Mouse (Mus musculus): ENCODE measurements at regions not wholly inside any gene's neighbourhood (a gene's known extent, or its start where the extent isn't known, plus 50 kb on each side); places are given as distances from the start of the nearest gene placed in this dataset.
"Not testable (repeated sequence)": the region's sequence is repeated elsewhere in the genome, so short reads cannot be mapped to it uniquely, and the experiment has no call there.

GRCm38 (mm10) chr16:51169294-51169693 lies 578.3 kb upstream of the Ccdc54 start:
- DNase-seq: no peak

DNA sequence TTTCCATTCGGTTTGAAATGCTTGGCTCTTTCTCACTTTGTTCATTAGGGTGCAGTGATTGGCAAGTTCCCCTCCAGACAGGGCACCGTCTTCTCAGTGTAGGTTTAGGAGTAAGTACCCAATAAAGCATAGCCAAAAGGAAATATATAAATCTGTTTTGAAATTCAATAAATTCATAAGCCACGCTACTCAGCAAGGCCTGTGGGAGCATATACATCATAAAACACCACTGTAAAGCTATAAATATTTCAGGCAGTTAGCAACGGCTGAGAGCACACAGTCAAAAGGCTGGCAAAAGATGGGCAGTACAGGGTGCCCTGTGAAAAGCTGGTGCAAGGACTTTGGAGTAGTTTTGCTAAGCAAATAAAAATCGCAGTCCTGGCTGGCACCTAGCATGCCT lies 569.8 kb upstream of the Ccdc54 start:
- DNase-seq: no peak

DNA sequence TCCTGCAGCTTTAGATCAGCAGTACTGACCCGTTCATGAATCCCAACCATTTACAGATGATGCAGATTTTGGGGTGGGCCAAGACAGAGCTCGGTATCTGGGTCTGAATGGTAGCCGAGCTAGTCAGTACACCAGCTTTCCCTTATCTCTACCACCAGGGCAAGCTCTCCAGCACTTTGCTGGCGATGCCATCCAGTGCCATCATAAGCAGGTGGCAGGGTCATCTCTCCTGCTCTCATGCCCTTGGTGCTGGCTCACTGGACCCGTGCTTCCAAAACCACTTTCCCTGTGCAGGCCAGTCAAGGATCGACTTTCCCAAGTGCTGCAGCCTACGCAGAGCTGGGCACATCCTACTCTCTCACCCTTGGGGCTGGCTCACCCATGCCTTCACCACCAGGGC lies 547.6 kb upstream of the Ccdc54 start:
- no peak for DNase-seq

DNA sequence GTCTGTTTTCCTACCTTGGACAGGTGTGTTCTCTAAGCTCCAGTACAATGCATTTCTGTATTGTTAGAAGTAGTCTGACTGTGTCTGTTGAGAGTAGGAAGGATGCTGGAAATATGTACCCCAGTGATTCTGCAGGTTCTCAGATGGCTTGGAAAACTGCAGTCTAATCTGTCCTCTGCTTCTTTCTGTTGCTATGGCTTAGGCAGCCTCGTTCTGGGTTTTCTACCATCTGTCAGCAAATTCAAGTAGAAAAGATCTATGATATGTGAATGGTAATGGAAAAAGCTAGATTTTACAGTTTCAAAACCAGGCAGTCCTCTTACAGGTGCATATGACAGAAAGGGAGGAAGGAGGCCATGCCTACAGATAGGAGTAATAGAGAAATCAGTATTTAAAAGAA lies 528.9 kb upstream of the Ccdc54 start:
- no peak for DNase-seq

GRCm38 (mm10) chr16:51118365-51118764 lies 527.4 kb upstream of the Ccdc54 start:
- no peak for DNase-seq

DNA sequence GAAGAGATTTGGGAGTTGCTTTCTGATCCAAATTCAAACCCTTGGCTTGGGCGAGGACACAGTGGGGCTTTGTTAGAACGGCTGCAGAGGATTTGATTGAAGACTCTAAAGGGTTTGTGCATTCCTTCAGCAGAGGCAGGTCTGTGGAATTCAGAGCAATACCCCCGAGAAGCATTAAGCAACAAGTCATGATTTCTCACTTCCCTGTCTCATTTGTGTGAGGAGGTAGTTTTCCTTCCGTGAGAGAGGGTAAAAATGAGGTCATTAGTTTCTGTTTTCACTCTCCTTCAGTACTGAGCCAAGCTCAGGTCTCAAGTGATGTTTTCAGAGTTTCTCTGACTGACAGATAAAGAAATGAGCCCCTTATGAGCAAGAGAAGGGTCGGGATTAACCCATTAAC lies 526.9 kb upstream of the Ccdc54 start:
- DNase-seq: no peak

DNA sequence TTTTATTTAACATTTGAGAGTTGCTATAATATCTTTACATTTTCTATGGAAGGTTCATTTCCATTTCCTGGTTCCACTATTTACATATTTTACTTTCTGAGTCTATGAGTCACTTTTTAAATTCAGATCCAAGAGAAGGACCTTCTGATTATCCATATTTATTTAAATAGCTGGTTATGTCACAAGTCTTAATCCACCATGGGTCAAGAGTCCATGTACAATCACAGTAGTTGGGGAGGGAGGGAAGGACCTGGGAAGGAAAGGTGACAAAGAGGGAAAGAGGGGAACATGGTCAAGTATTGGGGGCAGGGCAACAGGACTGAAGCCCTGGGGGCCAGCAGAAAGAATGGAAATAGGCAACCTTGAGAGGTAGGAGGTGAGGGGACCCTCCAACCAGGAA lies 518.9 kb upstream of the Ccdc54 start:
- DNase-seq: no peak

DNA sequence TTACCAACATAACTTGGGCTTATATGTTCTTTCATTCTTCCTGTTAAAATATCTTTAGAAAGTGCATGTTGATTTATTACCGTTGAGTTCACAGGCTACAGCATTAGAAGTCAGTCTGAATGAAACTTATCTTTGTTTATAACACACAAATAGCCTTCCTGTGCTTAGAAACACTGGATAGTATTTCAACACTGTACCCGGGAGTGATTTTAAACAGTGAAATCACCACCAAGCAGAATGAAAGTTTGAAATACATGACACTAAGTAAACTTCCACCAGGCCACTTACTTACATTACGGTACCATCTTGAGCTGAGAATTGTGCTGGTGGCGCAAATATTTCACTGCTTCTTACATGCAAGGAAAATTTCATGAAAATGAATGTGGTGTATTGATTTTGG lies 516.5 kb upstream of the Ccdc54 start:
- DNase-seq: no peak

DNA sequence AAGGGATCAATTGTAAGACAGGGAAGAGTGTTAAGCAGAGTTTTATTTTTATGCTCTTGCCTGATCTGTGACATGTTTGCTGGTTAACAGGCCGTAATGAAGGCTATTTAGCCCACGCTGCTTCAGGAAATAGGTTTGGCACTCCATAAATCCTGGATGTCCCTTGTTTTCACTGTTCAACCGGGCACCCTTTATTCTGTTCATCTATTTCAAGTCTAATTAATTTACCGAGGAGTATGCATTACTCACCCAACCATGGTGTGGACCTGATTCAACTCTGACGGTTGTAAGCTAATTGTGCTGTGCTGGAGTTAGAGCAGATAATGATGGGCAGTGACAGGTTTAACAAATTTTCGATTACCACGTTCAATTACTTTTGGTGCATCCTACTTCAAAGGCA lies 495.6 kb upstream of the Ccdc54 start:
- DNase-seq: no peak

DNA sequence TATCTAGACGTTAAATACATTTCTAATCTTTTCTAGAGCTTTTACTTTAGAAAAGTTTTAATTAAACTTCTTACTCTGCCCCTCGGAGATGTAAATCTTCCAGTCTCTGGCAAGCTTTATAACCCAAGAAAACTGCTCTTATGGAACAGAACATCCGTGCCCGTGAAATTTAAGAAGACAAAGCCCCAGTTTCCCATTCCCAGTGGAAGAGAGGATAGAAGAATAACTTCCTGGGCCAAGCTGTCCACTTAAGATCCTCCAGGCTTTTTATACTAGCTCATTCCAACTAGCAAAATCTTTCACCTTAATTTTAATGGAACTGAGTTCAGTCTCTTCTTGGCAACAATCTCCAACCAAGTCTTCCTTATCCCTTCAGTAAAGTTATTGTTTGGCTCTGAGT lies 489.2 kb upstream of the Ccdc54 start:
- DNase-seq: no peak

GRCm38 (mm10) chr16:51048650-51049049 lies 457.7 kb upstream of the Ccdc54 start:
- no peak for DNase-seq

DNA sequence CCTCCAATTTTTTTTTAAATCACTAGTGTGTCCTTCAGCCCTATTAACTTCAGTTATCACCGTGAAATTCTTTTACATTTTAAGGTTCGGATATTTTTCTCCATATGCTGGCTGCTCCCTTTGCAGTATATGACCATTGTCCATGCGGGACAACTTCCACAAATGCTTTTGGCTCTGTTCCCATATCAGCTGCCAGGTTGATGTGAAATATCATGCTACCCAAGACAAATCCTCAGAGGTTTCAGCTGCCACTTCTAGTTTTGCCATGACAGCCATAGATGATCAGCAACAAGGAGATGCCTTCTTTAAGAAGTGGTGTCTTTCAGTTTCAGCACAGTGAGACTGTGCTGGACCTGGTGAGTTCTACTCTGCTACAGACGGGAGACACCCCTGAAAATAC lies 457.2 kb upstream of the Ccdc54 start:
- DNase-seq: no peak

GRCm38 (mm10) chr16:51041311-51041710 lies 450.4 kb upstream of the Ccdc54 start:
- DNase-seq: no peak

GRCm38 (mm10) chr16:51002876-51003275 lies 411.9 kb upstream of the Ccdc54 start:
- no peak for DNase-seq

- DNase-seq: no peak
Measured at GRCm38 (mm10) chr16:50964395-50964794, 373.4 kb upstream of the Ccdc54 start.

GRCm38 (mm10) chr16:50944091-50944490 lies 353.1 kb upstream of the Ccdc54 start:
- no peak for DNase-seq

GRCm38 (mm10) chr16:50943581-50943980 lies 352.6 kb upstream of the Ccdc54 start:
- not testable (repeated sequence) for DNase-seq

DNA sequence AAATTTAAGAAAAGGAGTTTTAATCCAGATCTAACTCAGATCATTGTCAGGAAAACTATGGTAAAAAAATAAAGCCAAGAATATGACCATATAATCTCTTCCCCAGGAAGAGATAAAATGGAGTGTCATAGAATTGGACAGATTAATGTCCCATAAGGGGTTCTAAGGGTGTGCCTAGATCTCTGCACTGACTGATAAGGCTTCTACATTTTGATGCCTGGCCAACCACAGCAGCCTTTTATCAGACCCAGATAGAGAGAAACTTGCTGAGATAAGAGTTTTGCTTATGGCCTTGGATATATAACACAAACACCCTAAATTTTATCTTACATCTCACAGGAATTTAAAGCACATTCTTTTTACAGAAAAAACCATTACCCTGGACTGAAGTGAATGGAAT lies 351.3 kb upstream of the Ccdc54 start:
- no peak for DNase-seq

GRCm38 (mm10) chr16:50939316-50939715 lies 348.4 kb upstream of the Ccdc54 start:
- DNase-seq: no peak

GRCm38 (mm10) chr16:50907732-50908131 lies 316.8 kb upstream of the Ccdc54 start:
- DNase-seq: no peak

DNA sequence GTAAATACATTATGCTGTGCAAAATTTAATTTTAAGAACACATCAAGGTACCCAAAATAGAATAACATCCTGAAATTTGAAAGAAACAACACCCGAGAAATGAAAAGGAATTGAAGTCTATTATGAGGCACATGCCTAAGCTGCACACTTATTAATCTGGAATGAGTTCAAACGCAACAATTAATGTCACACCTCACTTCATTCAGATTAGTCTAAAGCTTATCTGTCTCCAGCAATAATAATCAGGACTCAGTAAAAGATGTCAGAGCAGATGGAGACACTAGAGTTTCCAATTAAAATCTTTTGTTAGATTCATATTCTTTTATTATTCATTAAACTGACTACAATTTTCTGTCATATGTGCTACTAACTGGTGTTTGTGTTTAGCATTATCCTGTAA lies 308.2 kb upstream of the Ccdc54 start:
- DNase-seq: no peak

DNA sequence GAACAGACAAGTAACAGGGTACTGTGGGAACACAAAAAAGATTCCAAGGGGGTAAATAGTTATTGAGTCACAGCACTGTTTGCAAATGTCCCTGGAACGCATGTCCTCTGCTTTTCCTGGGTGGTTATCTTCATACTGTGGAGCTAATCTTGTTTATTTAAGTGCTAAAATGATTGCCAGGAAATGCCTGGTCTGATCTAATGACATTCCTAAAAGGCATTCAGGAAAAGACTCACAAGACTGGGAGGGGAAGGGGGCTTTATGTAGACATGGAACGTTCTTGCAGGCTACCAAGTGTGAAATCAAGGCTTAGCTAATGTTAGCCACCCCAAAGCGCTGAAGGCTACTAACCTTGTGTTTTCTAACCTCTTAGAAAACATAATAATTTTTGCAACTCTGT lies 287.0 kb upstream of the Ccdc54 start:
- DNase-seq: no peak

GRCm38 (mm10) chr16:50871318-50871717 lies 280.4 kb upstream of the Ccdc54 start:
- no peak for DNase-seq

GRCm38 (mm10) chr16:50863565-50863964 lies 272.6 kb upstream of the Ccdc54 start:
- no peak for DNase-seq

DNA sequence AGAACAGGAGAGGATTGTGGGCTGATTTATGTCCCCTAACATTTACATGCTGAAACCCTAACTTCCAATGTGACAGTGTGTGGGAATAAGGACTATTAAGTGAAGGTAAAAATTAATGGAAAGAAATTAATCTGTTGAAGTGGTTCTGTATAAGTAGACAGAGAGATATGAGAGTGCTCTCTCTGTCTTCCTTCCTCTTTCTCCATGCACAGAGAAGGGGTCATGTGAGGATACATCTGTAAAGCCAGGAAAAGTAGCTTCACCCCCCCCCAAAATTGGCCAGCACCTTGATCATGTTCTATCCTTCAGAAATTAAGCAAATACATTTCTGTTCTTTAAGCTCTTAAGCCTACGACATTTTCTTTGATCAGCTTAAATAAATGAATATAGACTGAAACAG lies 268.6 kb upstream of the Ccdc54 start:
- no peak for DNase-seq

GRCm38 (mm10) chr16:50852081-50852480 lies 261.1 kb upstream of the Ccdc54 start:
- no peak for DNase-seq
